Mouse (Mus musculus): ENCODE data around the gene Ralgds.
"Not testable (repeated sequence)": the region's sequence is repeated elsewhere in the genome, so short reads cannot be mapped to it uniquely, and the experiment has no call there.

Ralgds gene

GRCm38 (mm10) chr2:28505795-28506194 is 7.1 kb upstream of the Ralgds start, which contains the start of gene Gm10134:
Gm10134 (plus strand) TSS chr2:28506095.
- no peak for DNase-seq (ENCODE audit: low read depth)

- DNase-seq (ENCODE audit: low read depth) = no peak
These were observed 6.6 kb upstream of the Ralgds start for GRCm38 (mm10) chr2:28506291-28506690.

- DNase-seq (ENCODE audit: low read depth) = not testable (repeated sequence)
These were observed 1.3 kb upstream of the Ralgds start for GRCm38 (mm10) chr2:28511600-28511999.

GRCm38 (mm10) chr2:28513431-28514370 is 776 bp downstream of the Ralgds start:
- DNase-seq (ENCODE audit: low read depth) = no peak

- DNase-seq (ENCODE audit: low read depth) = no peak
These were observed 1.6 kb downstream of the Ralgds start for GRCm38 (mm10) chr2:28514489-28514888.

- DNase-seq (ENCODE audit: low read depth) = peak; percentile 78
These were observed 4.4 kb downstream of the Ralgds start for GRCm38 (mm10) chr2:28517206-28517909.

GRCm38 (mm10) chr2:28518231-28518630 is 5.3 kb downstream of the Ralgds start:
- DNase-seq (ENCODE audit: low read depth) = no peak

- no peak for DNase-seq (ENCODE audit: low read depth)
These were observed 7.7 kb downstream of the Ralgds start for GRCm38 (mm10) chr2:28520581-28520980.

GRCm38 (mm10) chr2:28521571-28522151 is 8.7 kb downstream of the Ralgds start:
- no peak for DNase-seq (ENCODE audit: low read depth)

GRCm38 (mm10) chr2:28522166-28522565 is 9.2 kb downstream of the Ralgds start:
- no peak for DNase-seq (ENCODE audit: low read depth)

- peak; percentile 97 for DNase-seq (ENCODE audit: low read depth)
These were observed 10.8 kb downstream of the Ralgds start for GRCm38 (mm10) chr2:28523643-28524117.

GRCm38 (mm10) chr2:28524406-28524805 is 11.5 kb downstream of the Ralgds start:
- no peak for DNase-seq (ENCODE audit: low read depth)

GRCm38 (mm10) chr2:28525219-28525942 is 12.5 kb downstream of the Ralgds start:
- DNase-seq (ENCODE audit: low read depth) = no peak

- peak; percentile 81 for DNase-seq (ENCODE audit: low read depth)
These were observed 13.3 kb downstream of the Ralgds start for GRCm38 (mm10) chr2:28525943-28526876.

- DNase-seq (ENCODE audit: low read depth) = no peak
These were observed 14.8 kb downstream of the Ralgds start for GRCm38 (mm10) chr2:28527436-28528353.

- DNase-seq (ENCODE audit: low read depth) = no peak
These were observed 15.4 kb downstream of the Ralgds start for GRCm38 (mm10) chr2:28528354-28528730.

GRCm38 (mm10) chr2:28529856-28530255 is 16.9 kb downstream of the Ralgds start:
- no peak for DNase-seq (ENCODE audit: low read depth)

- peak; percentile 73 for DNase-seq (ENCODE audit: low read depth)
These were observed 17.4 kb downstream of the Ralgds start for GRCm38 (mm10) chr2:28530311-28530710.

- DNase-seq (ENCODE audit: low read depth) = peak; percentile 83
These were observed 20.2 kb downstream of the Ralgds start for GRCm38 (mm10) chr2:28532938-28533771.

Measured in fibroblast of lung, adult 2 months (primary cell).